Mouse (Mus musculus) midbrain, embryonic 10.5 days (tissue): ENCODE results near the gene Cited4. TPM values are rescaled to one million over a fixed set of nuclear protein-coding genes. Genes with fewer than 3 reads are reported as not detected.

Source experiments
- DNase-seq: peaks from one replicate; pipeline ENCODE4 v3.0.0-alpha.2; 2017; ENCODE audit warnings: low spot score
- H3K27ac ChIP-seq: fragments of 300-500 bp; sonication (generic); replicated peaks from 2 replicates; pipeline ENCODE4 v1.5.1; 2016; ENCODE audit warnings: mild to moderate bottlenecking
- H3K27me3 ChIP-seq: fragments of 300-500 bp; sonication (generic); 2 replicates; pipeline ENCODE4 v1.6.1; 2016; ENCODE audit warnings: low read depth, mild to moderate bottlenecking; ENCODE audit not compliant: poor library complexity, severe bottlenecking
- H3K36me3 ChIP-seq: fragments of 300-500 bp; sonication (generic); 2 replicates; pipeline ENCODE4 v1.6.1; 2016; ENCODE audit warnings: mild to moderate bottlenecking, moderate library complexity
- H3K4me1 ChIP-seq: fragments of 300-500 bp; sonication (generic); 2 replicates; pipeline ENCODE4 v1.6.1; 2016
- H3K4me3 ChIP-seq: fragments of 300-500 bp; sonication (generic); 2 replicates; pipeline ENCODE4 v1.5.1; 2016; ENCODE audit warnings: mild to moderate bottlenecking, moderate library complexity
- H3K9me3 ChIP-seq: fragments of 300-500 bp; sonication (generic); replicated peaks from 2 replicates; pipeline ENCODE4 v1.6.1; 2016; ENCODE audit warnings: mild to moderate bottlenecking
- WGBS: fragments of 180-500 bp; shearing (Covaris S2); methylation state at CpG from one replicate; pipeline ENCODE4 v1.1.7; 2016; 5-methylcytosine and 5-hydroxymethylcytosine counted together
- polyA plus RNA-seq: library from polyadenylated mRNA; unstranded; fragments of >200 nt; fragmentation: Nextera tagmentation; extraction: Ambion mirVana; gene quantifications from 2 replicates; pipeline ENCODE4 v1.2.1, GENCODE M21; 2016

The Cited4 gene
- polyA plus RNA-seq, 1 experiment from 2014 or later = 12.7 TPM

GRCm38 (mm10) chr4:120716141-120716571 lies 49.8 kb downstream of the Cited4 start:
- H3K27ac ChIP-seq = 0 out of 2 replicates have a peak overlapping the region, but pooled peaks have one; percentile 0
- H3K4me3 ChIP-seq = peak overlapping the region; percentile 56
- peaks cover 21% of the 10 kb centered on the region for H3K4me1 ChIP-seq
- H3K36me3 ChIP-seq = no peaks in the 10 kb centered on the region
- H3K9me3 ChIP-seq = no peaks in the 10 kb centered on the region
- 2% methylated on average over 12 of the region's 12 CpGs for WGBS
- peak; percentile 60 for DNase-seq
- H3K27me3 ChIP-seq = peaks cover 65% of the 10 kb centered on the region

- Histone ChIP-seq H3K9me3 (no peaks in the 10 kb centered on the region), H3K27me3 (peaks cover 61% of the 10 kb centered on the region), H3K4me3 (peak overlapping the region; percentile 56), H3K4me1 (peaks cover 21% of the 10 kb centered on the region), H3K27ac (0 out of 2 replicates have a peak overlapping the region, but pooled peaks have one; percentile 0), H3K36me3 (no peaks in the 10 kb centered on the region)
- no peak for DNase-seq
- 18% methylated on average over 12 of the region's 12 CpGs for WGBS
Observed at GRCm38 (mm10) chr4:120716765-120717164, 50.4 kb downstream of the Cited4 start.

Other genes starting within 250 kb of the Cited4 start
- 0.10 TPM in 1 of 2 replicates, not detected in the other for gene Slfnl1, start 134.3 kb upstream of the Cited4 start, polyA plus RNA-seq
- 131 and 142 TPM in 2 replicates for gene Ctps, start 96.3 kb upstream of the Cited4 start, polyA plus RNA-seq
- gene Gm8439, start 77.8 kb upstream of the Cited4 start, polyA plus RNA-seq = not detected in 2 replicates
- 2.1 and 3.0 TPM in 2 replicates for gene Kcnq4, start 82.0 kb downstream of the Cited4 start, polyA plus RNA-seq
- 123 and 127 TPM in 2 replicates for gene Nfyc, start 165.0 kb downstream of the Cited4 start, polyA plus RNA-seq
- gene Rims3, start 188.2 kb downstream of the Cited4 start, polyA plus RNA-seq = 3.8 and 5.4 TPM in 2 replicates